Mouse (Mus musculus) heart, adult 18-20 months (tissue): ENCODE data around the gene Hpse2. TPM values are rescaled to one million over a fixed set of nuclear protein-coding genes. Genes with fewer than 3 reads are reported as not detected.

ENCODE experiments used
- DNase-seq, 2 experiments: peaks; one replicate each; pipeline ENCODE4 v3.0.0; 2021 to 2022; ENCODE audit warnings: mixed read lengths in 1 of 2
- total RNA-seq, 2 experiments: library from RNA; stranded (reverse); gene quantifications; 2 replicates each; pipeline ENCODE4 v1.2.3; 2021

Hpse2 gene
- total RNA-seq, 2 experiments from 2014 or later, result 0.31 TPM; not detected in 1

- no peak for DNase-seq
Measured at GRCm38 (mm10) chr19:43174812-43175211, 213.3 kb downstream of the Hpse2 start.

- DNase-seq, result peak in 1 of 2 experiments; percentile 7
Measured at GRCm38 (mm10) chr19:43156085-43156484, 232.1 kb downstream of the Hpse2 start.

- peak; percentile 7 to 29 for DNase-seq
Measured at GRCm38 (mm10) chr19:43155582-43155981, 232.6 kb downstream of the Hpse2 start.

- no peak for DNase-seq
Measured at GRCm38 (mm10) chr19:43147901-43148300, 240.3 kb downstream of the Hpse2 start.

- no peak for DNase-seq
Measured at GRCm38 (mm10) chr19:43146820-43147219, 241.3 kb downstream of the Hpse2 start.

- no peak for DNase-seq
Measured at GRCm38 (mm10) chr19:43141646-43142045, 246.5 kb downstream of the Hpse2 start.

GRCm38 (mm10) chr19:43109796-43110195, 278.4 kb downstream of the Hpse2 start:
- no peak for DNase-seq

- no peak for DNase-seq
Measured at GRCm38 (mm10) chr19:43096915-43097314, 291.2 kb downstream of the Hpse2 start.

GRCm38 (mm10) chr19:43087216-43087615, 300.9 kb downstream of the Hpse2 start:
- no peak for DNase-seq

- no peak for DNase-seq
Measured at GRCm38 (mm10) chr19:43064155-43064554, 324.0 kb downstream of the Hpse2 start.

- DNase-seq, result no peak
Measured at GRCm38 (mm10) chr19:43044506-43044905, 343.6 kb downstream of the Hpse2 start.

- DNase-seq, result no peak
Measured at GRCm38 (mm10) chr19:43042721-43043120, 345.4 kb downstream of the Hpse2 start.

GRCm38 (mm10) chr19:43042211-43042610, 345.9 kb downstream of the Hpse2 start:
- no peak for DNase-seq

- no peak for DNase-seq
Measured at GRCm38 (mm10) chr19:43036381-43036780, 351.8 kb downstream of the Hpse2 start.

GRCm38 (mm10) chr19:43027305-43027704, 360.9 kb downstream of the Hpse2 start:
- peak; percentile 8 to 30 for DNase-seq

- no peak for DNase-seq
Measured at GRCm38 (mm10) chr19:43022611-43023173, 365.5 kb downstream of the Hpse2 start.

GRCm38 (mm10) chr19:43018792-43019191, 369.4 kb downstream of the Hpse2 start:
- DNase-seq, result no peak

GRCm38 (mm10) chr19:42996406-42996805, 391.7 kb downstream of the Hpse2 start:
- no peak for DNase-seq

- DNase-seq, result no peak
Measured at GRCm38 (mm10) chr19:42988833-42989232, 399.3 kb downstream of the Hpse2 start.

GRCm38 (mm10) chr19:42986315-42986701, 401.8 kb downstream of the Hpse2 start:
- no peak for DNase-seq

GRCm38 (mm10) chr19:42985372-42986314, 402.5 kb downstream of the Hpse2 start:
- no peak for DNase-seq

- no peak for DNase-seq
Measured at GRCm38 (mm10) chr19:42980537-42980936, 407.6 kb downstream of the Hpse2 start.

GRCm38 (mm10) chr19:42977938-42978337, 410.2 kb downstream of the Hpse2 start:
- no peak for DNase-seq

GRCm38 (mm10) chr19:42973740-42974139, 414.4 kb downstream of the Hpse2 start:
- DNase-seq, result peak; percentile 5 to 6
